Mouse (Mus musculus) bone marrow, adult 2 months (tissue): ENCODE results near the gene Gipc2.

Source experiments
- CTCF ChIP-seq: fragments of 200-500 bp; IDR thresholded peaks from 2 replicates; pipeline ENCODE4 v1.5.1; 2011; ENCODE audit warnings: low read length, control low read depth; ENCODE audit not compliant: control insufficient read depth, insufficient read depth
- POLR2A ChIP-seq: fragments of 200-500 bp; IDR thresholded peaks from 2 replicates; pipeline ENCODE4 v1.6.1; 2011; ENCODE audit warnings: low read depth, mild to moderate bottlenecking, control low read depth, low read length, borderline replicate concordance; ENCODE audit not compliant: control insufficient read depth

- no peak for TF ChIP-seq CTCF
- no peak for TF ChIP-seq POLR2A
Observed at GRCm38 (mm10) chr3:152192238-152192931, 26.4 kb upstream of the Gipc2 start.
